Mouse (Mus musculus) megakaryocyte, embryonic 14.5 days (primary cell): Measurements from ENCODE around the gene Hnrnpr.

Experiments used
- FLI1 ChIP-seq: IDR thresholded peaks from 2 replicates; pipeline ENCODE4 v1.6.1; 2012; ENCODE audit warnings: low read length, inconsistent platforms, mixed read lengths
- GATA1 ChIP-seq: IDR thresholded peaks from 3 replicates; pipeline ENCODE4 v1.6.1; 2012; ENCODE audit warnings: mixed read lengths, low read length, inconsistent platforms, borderline replicate concordance

- no peak for TF ChIP-seq FLI1
- TF ChIP-seq GATA1, result no peak
Observed at GRCm38 (mm10) chr4:136283783-136284182, 27.0 kb upstream of the Hnrnpr start.
